Mouse (Mus musculus) testis, postnatal 10 days (tissue): ENCODE data around the gene Kctd21.

ENCODE experiments used
- DNase-seq: peaks from one replicate; pipeline ENCODE4 v3.0.0; 2021; ENCODE audit warnings: low spot score

Gene Kctd21

GRCm38 (mm10) chr7:97348836-97349235 is 16.7 kb downstream of the Kctd21 start:
- DNase-seq, result no peak

- no peak for DNase-seq
Observed at GRCm38 (mm10) chr7:97349438-97349837, 17.3 kb downstream of the Kctd21 start.

GRCm38 (mm10) chr7:97350891-97351290 is 18.8 kb downstream of the Kctd21 start:
- no peak for DNase-seq

GRCm38 (mm10) chr7:97351792-97352513 is 19.8 kb downstream of the Kctd21 start:
- DNase-seq, result no peak

- no peak for DNase-seq
Observed at GRCm38 (mm10) chr7:97353356-97353755, 21.2 kb downstream of the Kctd21 start.

GRCm38 (mm10) chr7:97355068-97355841 is 23.1 kb downstream of the Kctd21 start:
- no peak for DNase-seq

- no peak for DNase-seq
Observed at GRCm38 (mm10) chr7:97356253-97356652, 24.1 kb downstream of the Kctd21 start.

- DNase-seq, result no peak
Observed at GRCm38 (mm10) chr7:97356875-97357276, 24.7 kb downstream of the Kctd21 start.

- no peak for DNase-seq
Observed at GRCm38 (mm10) chr7:97357840-97358239, 25.7 kb downstream of the Kctd21 start.

- DNase-seq, result no peak
Observed at GRCm38 (mm10) chr7:97358347-97358746, 26.2 kb downstream of the Kctd21 start.

- DNase-seq, result no peak
Observed at GRCm38 (mm10) chr7:97360166-97360565, 28.0 kb downstream of the Kctd21 start.

- DNase-seq, result no peak
Observed at GRCm38 (mm10) chr7:97360955-97361354, 28.8 kb downstream of the Kctd21 start.

GRCm38 (mm10) chr7:97361467-97361866 is 29.3 kb downstream of the Kctd21 start:
- no peak for DNase-seq

- DNase-seq, result peak; percentile 16
Observed at GRCm38 (mm10) chr7:97365887-97366286, 33.8 kb downstream of the Kctd21 start.

- DNase-seq, result no peak
Observed at GRCm38 (mm10) chr7:97375101-97375500, 43.0 kb downstream of the Kctd21 start.

- DNase-seq, result no peak
Observed at GRCm38 (mm10) chr7:97375906-97376305, 43.8 kb downstream of the Kctd21 start.

GRCm38 (mm10) chr7:97379304-97379703 is 47.2 kb downstream of the Kctd21 start:
- DNase-seq, result no peak

- DNase-seq, result no peak
Observed at GRCm38 (mm10) chr7:97380500-97381123, 48.5 kb downstream of the Kctd21 start.

GRCm38 (mm10) chr7:97382661-97383060 is 50.5 kb downstream of the Kctd21 start:
- DNase-seq, result no peak

- DNase-seq, result no peak
Observed at GRCm38 (mm10) chr7:97383496-97384132, 51.5 kb downstream of the Kctd21 start.

GRCm38 (mm10) chr7:97386106-97386805 is 54.1 kb downstream of the Kctd21 start:
- DNase-seq, result no peak
